Mouse (Mus musculus) ES-Bruce4 (cell line): Measurements from ENCODE around the gene Gp1bb. TPM values are rescaled to one million over a fixed set of nuclear protein-coding genes. Genes with fewer than 3 reads are reported as not detected.

Experiments used
- H3K27ac ChIP-seq: 2 replicates; pipeline ENCODE4 v1.5.1; 2012; ENCODE audit warnings: low read length, inconsistent platforms; ENCODE audit not compliant: insufficient read depth
- H3K27me3 ChIP-seq: 2 replicates; pipeline ENCODE4 v1.6.1; 2012; ENCODE audit warnings: mild to moderate bottlenecking, low read length, inconsistent platforms; ENCODE audit not compliant: control insufficient read depth, poor library complexity, insufficient read depth, severe bottlenecking
- H3K36me3 ChIP-seq: 2 replicates; pipeline ENCODE4 v1.6.1; 2012; ENCODE audit warnings: inconsistent platforms, mild to moderate bottlenecking, low read length, moderate library complexity; ENCODE audit not compliant: control insufficient read depth, poor library complexity, insufficient read depth, severe bottlenecking
- H3K4me1 ChIP-seq: one replicate; pipeline ENCODE4 v1.8.1; 2011; ENCODE audit warnings: low read length; ENCODE audit not compliant: control insufficient read depth, insufficient read depth
- H3K4me3 ChIP-seq: 2 replicates; pipeline ENCODE4 v1.5.1; 2011; ENCODE audit warnings: low read depth, mild to moderate bottlenecking, low read length
- H3K9ac ChIP-seq: 2 replicates; pipeline ENCODE4 v1.6.1; 2012; ENCODE audit warnings: low read depth, mild to moderate bottlenecking, inconsistent platforms; ENCODE audit not compliant: poor library complexity, severe bottlenecking
- H3K9me3 ChIP-seq: replicated peaks from 2 replicates; pipeline ENCODE4 v1.6.1; 2012; ENCODE audit warnings: mild to moderate bottlenecking, low read length, inconsistent platforms; ENCODE audit not compliant: control insufficient read depth, poor library complexity, insufficient read depth, severe bottlenecking
- CTCF ChIP-seq: IDR thresholded peaks from one replicate; pipeline ENCODE4 v1.8.1; 2011; ENCODE audit warnings: low read depth, low read length
- EP300 ChIP-seq: IDR thresholded peaks from 2 replicates; pipeline ENCODE4 v1.6.1; 2011; ENCODE audit warnings: low read depth, low read length; ENCODE audit not compliant: insufficient read depth
- POLR2A ChIP-seq: IDR thresholded peaks from one replicate; pipeline ENCODE4 v1.8.1; 2011; ENCODE audit warnings: low read length; ENCODE audit not compliant: insufficient read depth
- polyA plus RNA-seq: library from polyadenylated mRNA; stranded (reverse); fragments of >200 nt; gene quantifications from 2 replicates; pipeline ENCODE4 v1.2.4, GENCODE M21; 2011; ENCODE audit warnings: low read depth; ENCODE audit not compliant: missing spikeins, insufficient read depth, insufficient read length

Gene Gp1bb
- polyA plus RNA-seq, 1 experiment = not detected

DNA sequence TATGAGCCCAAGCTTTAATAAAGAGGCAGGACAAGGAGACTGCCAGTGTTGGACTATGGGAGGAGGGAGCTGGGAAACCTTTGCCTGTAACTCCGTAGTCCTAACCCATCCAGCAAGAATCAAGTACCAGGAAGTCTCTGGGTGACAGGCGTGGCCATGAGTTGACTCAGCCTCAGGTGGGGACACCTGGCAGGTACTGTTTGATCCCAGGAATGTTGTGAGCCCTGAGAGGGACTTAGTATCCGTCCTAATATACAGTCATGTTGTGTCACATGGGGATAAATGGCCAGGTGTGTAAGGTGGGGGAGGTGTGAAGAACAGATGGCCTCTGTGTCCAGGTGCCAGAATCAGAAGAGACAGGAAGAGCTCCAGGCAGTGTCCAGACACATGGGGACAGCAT, 26.9 kb upstream of the Gp1bb start:
- no peaks in the 10 kb centered on the region for H3K36me3 ChIP-seq
- no peaks in the 10 kb centered on the region for H3K27me3 ChIP-seq
- H3K4me3 ChIP-seq = no peak overlapping the region
- TF ChIP-seq CTCF = no peak
- no peak overlapping the region for H3K27ac ChIP-seq
- no peak overlapping the region for H3K9ac ChIP-seq
- peaks cover 2% of the 10 kb centered on the region for H3K4me1 ChIP-seq
- H3K9me3 ChIP-seq = no peaks in the 10 kb centered on the region

DNA sequence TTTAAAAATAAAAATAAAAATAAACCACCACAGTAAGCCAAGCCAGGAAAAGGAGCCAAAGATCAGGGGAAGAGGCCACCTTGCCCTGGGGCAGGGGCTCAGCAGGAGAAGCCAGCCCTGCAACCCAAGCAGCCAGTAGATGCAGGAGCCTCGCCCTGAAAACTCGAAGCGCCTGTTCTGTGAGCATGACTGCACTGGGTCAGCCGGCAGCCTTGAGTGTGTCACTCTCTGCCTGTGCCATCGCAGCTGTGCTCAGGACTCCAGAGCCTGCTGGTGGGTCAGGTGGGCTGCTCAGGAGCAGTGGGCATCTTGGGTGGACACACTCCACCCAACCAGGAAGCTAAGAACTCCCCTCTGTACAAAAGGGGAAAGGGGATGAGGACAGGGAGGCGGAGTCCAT, 23.1 kb upstream of the Gp1bb start:
- no peak overlapping the region for H3K4me3 ChIP-seq
- no peaks in the 10 kb centered on the region for H3K36me3 ChIP-seq
- no peaks in the 10 kb centered on the region for H3K9me3 ChIP-seq
- no peak for TF ChIP-seq POLR2A
- TF ChIP-seq EP300 = no peak
- no peak for TF ChIP-seq CTCF
- H3K27ac ChIP-seq = no peak overlapping the region
- H3K4me1 ChIP-seq = peaks cover 2% of the 10 kb centered on the region
- H3K27me3 ChIP-seq = no peaks in the 10 kb centered on the region
- H3K9ac ChIP-seq = no peak overlapping the region

DNA sequence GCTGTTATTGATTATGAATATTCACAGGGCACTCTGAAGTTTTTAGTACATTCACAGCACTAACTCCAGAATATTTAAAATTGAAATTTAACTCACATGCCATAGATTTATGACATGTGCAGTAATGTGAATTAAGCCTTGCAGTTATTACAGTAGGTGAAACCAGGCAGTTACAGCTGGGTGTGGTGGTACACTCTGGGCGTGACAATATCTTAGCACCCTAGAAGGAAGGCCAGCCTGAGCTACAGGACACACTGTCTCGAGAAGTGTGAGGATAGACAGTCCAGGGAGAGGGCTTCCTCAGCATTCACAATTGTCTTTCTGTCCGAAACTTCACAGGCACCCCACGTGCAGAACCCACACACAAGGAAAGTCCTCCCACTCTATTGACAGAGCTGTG, 22.3 kb upstream of the Gp1bb start:
- TF ChIP-seq POLR2A = no peak
- no peak for TF ChIP-seq EP300
- TF ChIP-seq CTCF = no peak
- Histone ChIP-seq H3K36me3 (no peaks in the 10 kb centered on the region), H3K27me3 (no peaks in the 10 kb centered on the region), H3K4me3 (no peak overlapping the region), H3K9ac (no peak overlapping the region), H3K27ac (no peak overlapping the region), H3K4me1 (peaks cover 2% of the 10 kb centered on the region), H3K9me3 (no peaks in the 10 kb centered on the region)

DNA sequence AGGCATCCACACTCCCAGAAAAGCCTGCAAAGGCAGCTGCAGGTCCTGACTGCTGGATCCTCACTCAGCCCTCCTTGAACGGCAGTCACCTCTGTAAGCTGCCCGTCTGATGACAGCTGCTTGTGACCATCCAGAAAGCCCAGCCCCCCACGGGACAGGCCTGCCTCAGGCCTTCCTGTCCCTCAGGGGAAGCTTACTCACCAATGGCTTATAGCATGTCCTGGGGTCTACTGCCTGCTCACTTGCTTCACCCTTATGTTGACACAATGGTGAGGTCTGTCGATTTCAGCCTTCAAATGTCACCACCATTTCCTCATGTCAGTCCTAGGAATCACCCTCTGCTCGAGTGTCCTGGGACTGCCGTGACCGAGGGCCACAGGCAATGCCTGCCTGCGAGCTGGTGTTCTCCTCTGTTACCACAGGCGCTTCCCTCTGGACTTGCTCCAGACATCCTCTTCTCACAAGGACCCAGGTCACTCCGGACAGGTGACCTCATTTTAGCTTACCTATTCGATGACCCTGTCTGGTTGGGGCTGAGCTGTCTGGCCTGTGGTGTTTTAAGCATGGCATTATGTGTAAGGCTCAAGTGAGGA, 21.3 kb upstream of the Gp1bb start:
- TF ChIP-seq CTCF = no peak
- no peak for TF ChIP-seq EP300
- TF ChIP-seq POLR2A = no peak
- Histone ChIP-seq H3K9me3 (no peaks in the 10 kb centered on the region), H3K27ac (no peak overlapping the region), H3K9ac (no peak overlapping the region), H3K36me3 (no peaks in the 10 kb centered on the region), H3K27me3 (no peaks in the 10 kb centered on the region), H3K4me3 (no peak overlapping the region), H3K4me1 (peaks cover 2% of the 10 kb centered on the region)

DNA sequence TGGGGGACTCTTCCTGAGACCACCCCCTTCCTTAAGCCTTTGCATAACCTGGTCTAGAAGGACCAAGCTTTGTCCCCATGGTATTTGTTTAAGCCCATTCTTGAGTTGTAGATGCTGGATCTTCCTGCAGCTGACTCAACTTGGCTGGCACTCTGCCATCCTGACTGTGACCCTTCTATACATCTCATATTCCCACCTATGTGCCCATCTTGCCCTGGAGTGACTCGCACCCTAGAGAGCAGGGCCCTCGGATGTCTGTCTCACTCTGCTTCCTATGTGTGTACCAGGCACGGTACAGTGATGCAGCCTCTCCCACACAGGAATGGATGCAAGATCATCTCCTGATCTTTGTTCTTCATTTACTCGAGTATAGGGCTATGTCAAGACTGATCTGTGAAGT, 20.7 kb upstream of the Gp1bb start:
- Histone ChIP-seq H3K27ac (no peak overlapping the region), H3K27me3 (no peaks in the 10 kb centered on the region), H3K9me3 (no peaks in the 10 kb centered on the region), H3K9ac (no peak overlapping the region), H3K36me3 (no peaks in the 10 kb centered on the region), H3K4me1 (peaks cover 2% of the 10 kb centered on the region), H3K4me3 (no peak overlapping the region)
- TF ChIP-seq CTCF (no peak), EP300 (no peak), POLR2A (no peak)

DNA sequence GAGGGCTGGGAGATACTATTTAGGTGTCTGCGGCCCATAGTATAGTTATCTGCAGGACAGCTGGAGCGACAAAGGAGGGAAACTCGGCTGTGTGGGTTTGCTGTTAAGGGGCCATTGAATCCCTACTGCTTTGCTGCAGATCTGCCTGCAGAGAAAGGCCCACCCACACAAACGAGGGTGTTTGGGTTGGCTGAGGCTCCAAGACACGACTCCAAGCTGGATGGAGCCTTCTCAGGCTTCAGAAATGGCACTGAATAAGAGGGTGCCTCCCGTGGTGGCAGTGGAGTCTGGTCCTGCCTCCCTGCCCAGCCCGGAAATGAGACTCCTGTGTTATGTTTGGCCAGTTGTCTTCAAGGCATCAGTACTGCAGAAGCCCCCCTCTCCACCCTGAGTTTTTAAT, 20.1 kb upstream of the Gp1bb start:
- no peak overlapping the region for H3K9ac ChIP-seq
- peaks cover 2% of the 10 kb centered on the region for H3K4me1 ChIP-seq
- H3K4me3 ChIP-seq = no peak overlapping the region
- no peaks in the 10 kb centered on the region for H3K9me3 ChIP-seq
- no peaks in the 10 kb centered on the region for H3K27me3 ChIP-seq
- TF ChIP-seq POLR2A (no peak), CTCF (no peak), EP300 (no peak)
- no peak overlapping the region for H3K27ac ChIP-seq
- no peaks in the 10 kb centered on the region for H3K36me3 ChIP-seq
